Mouse (Mus musculus): Measurements from ENCODE around the gene Dip2b.

Dip2b gene

GRCm38 (mm10) chr15:100050940-100051339, 12.5 kb downstream of the Dip2b start:
- DNase-seq (ENCODE audit: low spot score): no peak

DNA sequence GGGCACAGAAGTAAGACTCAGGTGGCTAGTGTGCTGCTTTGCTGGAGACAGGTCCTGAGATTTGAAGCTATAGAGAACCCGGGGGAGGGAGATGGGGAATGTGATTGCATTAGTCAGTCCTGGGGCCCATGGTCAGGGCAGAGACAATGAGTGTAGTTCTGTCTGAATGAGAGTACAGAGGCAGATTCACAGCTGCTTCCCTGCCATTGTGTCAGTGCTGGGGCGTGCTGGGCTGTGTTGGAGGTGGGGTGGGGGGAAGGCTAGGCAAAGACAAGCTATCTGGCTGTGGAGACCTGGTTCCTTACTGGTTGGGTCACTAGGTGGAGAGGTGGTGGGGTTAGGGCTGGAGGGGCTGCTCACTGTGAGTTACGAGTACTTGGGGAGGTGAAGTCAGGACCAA, 14.3 kb downstream of the Dip2b start:
- no peak for DNase-seq (ENCODE audit: low spot score)

- peak; percentile 40 for DNase-seq (ENCODE audit: low spot score)
Observed at GRCm38 (mm10) chr15:100056397-100056908, 18.0 kb downstream of the Dip2b start.

DNA sequence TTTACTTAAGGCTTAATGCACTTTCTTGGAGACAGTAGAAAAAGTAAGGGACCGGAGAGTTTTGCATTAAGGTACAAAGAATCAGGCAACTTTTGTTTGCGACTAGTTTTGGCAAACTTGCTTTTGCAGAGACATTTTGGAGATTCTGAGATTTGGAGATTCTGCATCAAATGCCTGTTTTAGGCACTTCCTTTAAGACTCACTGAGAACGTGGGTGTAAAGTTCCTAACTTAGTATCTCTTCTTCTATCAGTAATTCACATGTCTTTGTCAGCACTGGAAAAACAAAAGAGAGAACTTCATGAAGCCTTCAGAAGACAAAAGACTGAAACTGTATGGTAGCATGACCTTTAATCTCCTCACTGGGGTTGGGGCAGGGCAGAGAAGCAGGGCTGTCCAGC, 19.2 kb downstream of the Dip2b start:
- no peak for DNase-seq (ENCODE audit: low spot score)

GRCm38 (mm10) chr15:100058143-100058542, 19.7 kb downstream of the Dip2b start:
- no peak for DNase-seq (ENCODE audit: low spot score)

GRCm38 (mm10) chr15:100058912-100059311, 20.4 kb downstream of the Dip2b start:
- no peak for DNase-seq (ENCODE audit: low spot score)

DNA sequence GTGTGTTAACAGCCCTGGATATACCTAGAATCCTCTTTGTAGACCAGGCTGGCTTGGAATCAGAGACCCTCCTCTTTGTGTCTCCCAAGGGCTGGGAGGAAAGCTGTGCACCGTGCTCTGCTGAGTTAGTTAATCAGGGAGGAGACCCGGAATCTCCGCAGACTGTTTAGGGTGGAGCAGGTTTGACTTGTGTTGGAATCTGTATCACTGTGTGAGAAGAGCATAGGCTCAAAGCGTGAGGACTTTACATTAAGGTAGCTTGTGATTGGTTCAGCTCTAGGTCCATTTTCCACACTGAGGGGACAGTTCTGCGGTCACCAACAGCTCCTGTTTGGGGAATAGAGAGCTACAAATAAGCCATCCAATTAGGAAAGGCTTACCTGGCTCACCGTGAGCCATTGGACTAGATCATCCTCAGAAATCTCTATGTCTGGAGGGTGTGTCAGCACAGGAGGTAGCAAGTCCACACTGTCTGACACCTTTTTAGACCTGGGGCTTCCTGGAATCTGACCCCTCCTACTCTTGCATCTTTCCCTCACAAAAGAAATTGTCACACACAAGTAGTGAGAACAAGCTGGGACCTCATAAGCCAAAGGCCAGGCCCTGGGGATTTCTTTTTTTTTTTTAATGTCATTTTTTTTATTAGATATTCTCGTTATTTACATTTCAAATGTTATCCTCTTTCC, 21.3 kb downstream of the Dip2b start:
- DNase-seq (ENCODE audit: low spot score): no peak

DNA sequence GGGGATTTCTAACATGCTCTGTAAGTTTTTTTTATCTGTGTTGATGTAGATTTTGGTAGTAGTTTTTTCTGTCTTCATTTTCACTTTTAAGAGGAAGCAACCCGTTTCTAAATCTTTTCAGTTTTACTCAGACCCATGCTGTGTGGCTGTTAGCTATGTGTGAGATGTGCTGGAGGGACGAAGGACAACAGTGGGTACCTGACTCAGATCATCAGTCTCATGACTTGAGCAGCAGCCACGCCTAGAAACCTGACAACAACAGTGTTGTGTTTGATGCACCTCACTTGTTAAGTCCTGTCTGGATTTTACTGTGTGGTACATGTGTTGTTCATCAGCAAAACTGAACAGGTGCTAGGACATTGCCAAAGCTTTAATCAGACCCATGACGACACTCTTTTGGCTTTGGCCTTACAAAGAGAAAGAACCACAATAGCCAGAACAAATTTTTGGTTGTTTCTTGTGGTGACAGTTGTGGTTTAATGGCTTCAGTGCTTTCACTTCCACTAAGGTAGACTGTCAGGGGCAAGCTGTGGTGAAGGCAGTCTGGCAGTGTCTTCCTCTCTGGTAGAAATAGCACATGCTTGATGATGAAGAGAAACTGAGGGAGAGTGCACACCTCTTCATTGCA, 22.2 kb downstream of the Dip2b start:
- DNase-seq (ENCODE audit: low spot score): no peak

DNA sequence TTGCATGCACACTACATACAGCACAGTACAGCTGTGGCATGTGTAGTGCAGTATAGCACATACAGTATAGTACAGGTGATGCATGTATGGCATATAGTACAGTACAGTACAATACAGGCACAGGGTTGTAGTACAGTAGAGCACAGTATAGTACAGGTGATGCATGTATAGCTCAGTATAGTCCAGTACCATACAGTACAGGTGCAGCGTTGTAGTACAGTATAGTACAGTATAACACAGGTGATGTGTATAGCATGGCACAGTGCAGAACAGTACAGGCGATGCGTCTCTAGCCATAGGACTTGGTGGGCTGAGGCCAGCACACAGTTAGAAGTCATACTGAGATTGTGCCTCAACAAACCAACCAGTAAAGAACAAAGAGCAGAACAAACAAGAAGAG, 22.9 kb downstream of the Dip2b start:
- no peak for DNase-seq (ENCODE audit: low spot score)

GRCm38 (mm10) chr15:100063229-100063773, 24.8 kb downstream of the Dip2b start:
- DNase-seq (ENCODE audit: low spot score): no peak

- DNase-seq (ENCODE audit: low spot score): no peak
Observed at GRCm38 (mm10) chr15:100066702-100067101, 28.2 kb downstream of the Dip2b start.

GRCm38 (mm10) chr15:100069101-100069500, 30.6 kb downstream of the Dip2b start:
- no peak for DNase-seq (ENCODE audit: low spot score)

DNA sequence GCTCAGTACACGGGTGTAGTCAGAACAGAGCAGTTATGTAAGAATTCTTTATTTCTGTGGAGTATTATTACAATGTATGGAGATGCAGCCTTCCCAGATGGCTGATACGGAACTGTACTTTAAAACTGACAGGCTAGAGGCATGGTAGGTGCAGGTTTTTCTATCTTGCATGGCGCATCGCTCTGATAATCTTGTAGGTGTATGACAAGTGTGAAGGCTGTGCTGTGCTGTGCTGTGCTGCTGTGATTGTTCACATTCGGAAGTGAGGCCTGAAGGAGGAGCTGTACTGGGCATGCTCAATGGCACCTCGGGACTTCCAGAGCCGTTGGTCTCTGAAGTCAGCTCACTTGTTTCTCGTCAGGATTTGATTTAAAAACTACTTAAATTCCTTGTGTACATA, 31.6 kb downstream of the Dip2b start:
- DNase-seq (ENCODE audit: low spot score): no peak

- no peak for DNase-seq (ENCODE audit: low spot score)
Observed at GRCm38 (mm10) chr15:100071819-100072218, 33.4 kb downstream of the Dip2b start.

- DNase-seq (ENCODE audit: low spot score): no peak
Observed at GRCm38 (mm10) chr15:100073696-100074453, 35.4 kb downstream of the Dip2b start.

DNA sequence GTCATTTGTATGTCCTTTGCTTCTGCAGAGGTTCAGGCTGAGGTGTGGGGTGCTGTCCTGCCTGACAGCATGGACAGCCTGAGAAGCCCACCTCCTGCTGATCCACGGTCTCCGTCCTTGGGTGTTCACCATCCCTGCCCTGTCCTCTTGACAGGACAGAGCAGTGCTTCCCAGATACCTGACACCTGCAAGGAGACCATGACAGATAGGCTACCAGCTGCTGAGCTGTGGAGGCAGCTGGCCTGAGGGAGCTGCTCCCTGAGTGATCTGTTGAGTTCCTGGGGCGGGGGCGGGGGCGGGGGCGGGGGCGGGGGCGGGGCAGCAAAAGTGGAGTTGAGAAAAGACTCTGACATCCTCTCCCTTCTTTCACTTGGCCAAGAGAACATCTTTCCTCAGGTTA, 36.3 kb downstream of the Dip2b start:
- DNase-seq (ENCODE audit: low spot score): no peak

- no peak for DNase-seq (ENCODE audit: low spot score)
Observed at GRCm38 (mm10) chr15:100076362-100076761, 37.9 kb downstream of the Dip2b start.

DNA sequence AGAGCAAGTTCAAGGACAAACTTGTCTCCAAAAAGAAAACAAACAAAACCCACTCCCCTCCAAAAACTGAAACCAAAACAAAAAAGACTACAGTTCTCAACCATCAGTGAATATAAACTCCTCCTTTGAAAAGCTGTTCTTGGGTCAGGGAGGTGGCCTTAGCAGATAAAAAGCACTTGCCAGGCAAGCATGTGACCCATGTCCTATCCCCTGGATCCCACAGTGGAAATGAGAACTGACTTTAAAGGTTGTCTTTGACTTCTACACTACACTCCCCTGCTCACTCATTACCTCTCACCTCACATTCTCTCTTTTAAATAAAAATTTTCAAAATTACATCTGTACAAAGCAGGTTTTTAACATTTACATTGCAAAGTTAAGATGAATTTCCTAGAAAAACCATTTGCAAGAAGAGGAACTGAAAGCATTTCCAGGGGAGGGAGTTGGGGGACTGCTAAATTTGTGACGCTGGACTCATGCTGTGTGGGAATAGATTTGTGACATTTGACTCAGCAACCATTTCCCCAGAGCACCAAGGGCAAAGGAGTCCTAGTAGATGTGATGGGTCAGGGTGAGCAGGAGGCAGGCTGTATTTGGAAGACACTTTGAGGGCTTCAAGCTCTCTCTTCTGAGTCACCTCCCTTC, 42.5 kb downstream of the Dip2b start:
- DNase-seq (ENCODE audit: low spot score): peak; percentile 30

DNA sequence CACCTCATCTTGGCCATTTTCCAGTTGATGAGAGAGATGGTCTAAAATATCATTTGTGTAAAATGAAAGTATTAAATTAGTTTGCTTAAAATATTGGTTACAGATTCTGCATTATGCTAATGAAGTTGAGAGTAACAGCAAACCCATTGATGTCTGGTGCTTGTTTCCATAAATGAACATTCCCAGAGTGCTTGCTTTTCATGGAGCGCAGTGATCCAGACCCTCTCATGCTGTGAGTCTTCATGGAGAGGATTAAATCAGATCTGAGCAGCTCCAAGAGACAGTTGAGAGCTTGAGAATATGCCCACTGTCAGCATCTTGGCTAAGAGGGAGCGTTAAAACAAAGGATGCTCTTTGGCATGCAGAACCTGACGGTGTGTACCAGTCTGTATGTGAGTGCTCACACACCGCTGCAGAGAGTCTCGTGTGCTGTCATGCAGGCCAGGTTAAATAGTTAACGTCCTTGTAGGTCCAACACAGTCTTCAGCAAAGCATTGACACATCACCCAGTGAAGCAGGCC, 43.1 kb downstream of the Dip2b start:
- no peak for DNase-seq (ENCODE audit: low spot score)

DNA sequence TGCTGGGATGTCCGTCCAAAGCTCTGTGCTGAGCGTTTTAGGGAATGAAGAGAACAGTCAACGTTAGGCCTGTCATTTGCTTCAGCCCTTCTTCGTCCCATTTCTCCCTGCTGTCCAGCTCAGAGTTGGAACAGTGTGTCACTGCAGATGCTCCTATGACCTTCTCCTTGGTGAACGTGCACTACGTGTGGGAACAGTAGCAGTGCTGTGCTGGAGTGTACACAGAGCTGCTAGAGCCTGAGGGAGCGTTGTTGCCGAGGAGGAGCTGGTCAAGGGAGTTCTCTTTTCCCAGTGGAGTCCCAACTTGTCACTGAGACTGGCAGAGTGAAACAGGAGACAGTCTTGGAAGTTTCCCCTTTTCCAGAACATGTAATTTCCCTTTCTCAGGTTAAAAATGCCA, 43.6 kb downstream of the Dip2b start:
- peak; percentile 43 for DNase-seq (ENCODE audit: low spot score)

DNA sequence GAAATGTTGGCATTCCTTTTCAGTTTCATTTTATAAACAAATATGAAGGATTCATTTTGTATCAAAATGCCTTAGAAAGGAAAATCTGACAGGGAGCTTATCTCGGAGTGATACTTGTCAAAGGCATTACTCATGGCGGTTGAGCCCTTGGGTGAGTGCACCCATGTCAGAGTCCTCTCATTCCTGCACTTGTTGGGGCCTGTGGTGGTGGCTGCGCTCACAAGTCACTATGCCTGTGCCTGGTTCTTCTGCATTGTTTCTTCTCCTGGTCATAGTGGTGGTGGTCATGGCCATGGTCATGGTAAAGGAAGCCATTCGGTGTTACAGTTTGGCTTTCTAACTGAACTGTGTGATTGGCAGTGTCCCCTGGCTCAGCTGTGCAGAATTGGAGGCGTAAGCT, 44.3 kb downstream of the Dip2b start:
- DNase-seq (ENCODE audit: low spot score): no peak

GRCm38 (mm10) chr15:100083882-100084281, 45.4 kb downstream of the Dip2b start:
- peak; percentile 24 for DNase-seq (ENCODE audit: low spot score)
